Mouse (Mus musculus) heart, embryonic 15.5 days (tissue): ENCODE measurements at regions not wholly inside any gene's neighbourhood (a gene's known extent, or its start where the extent isn't known, plus 50 kb on each side); places are given as distances from the start of the nearest gene placed in this dataset.

Experiments
- ATAC-seq: fragments of 200-750 bp; cut with Nextera tagmentation; replicated peaks from 2 replicates; pipeline ENCODE4 v1.8.0; 2017; ENCODE audit warnings: low read depth, moderate TSS enrichment; ENCODE audit not compliant: insufficient number of reproducible peaks, insufficient read depth, low FRiP score
- H3K27ac ChIP-seq: fragments of 300-500 bp; sonication (generic); 2 replicates; pipeline ENCODE4 v1.5.1; 2015; ENCODE audit warnings: mild to moderate bottlenecking, inconsistent platforms
- H3K27me3 ChIP-seq: fragments of 300-500 bp; sonication (generic); 2 replicates; pipeline ENCODE4 v1.6.1; 2015; ENCODE audit warnings: inconsistent platforms
- H3K36me3 ChIP-seq: fragments of 300-500 bp; sonication (generic); 2 replicates; pipeline ENCODE4 v1.6.1; 2015; ENCODE audit warnings: mild to moderate bottlenecking, inconsistent platforms
- H3K4me1 ChIP-seq: fragments of 300-500 bp; sonication (generic); replicated peaks from 2 replicates; pipeline ENCODE4 v1.6.1; 2015; ENCODE audit warnings: inconsistent platforms
- H3K4me2 ChIP-seq: fragments of 300-500 bp; sonication (generic); 2 replicates; pipeline ENCODE4 v1.6.1; 2015; ENCODE audit warnings: inconsistent platforms, mild to moderate bottlenecking, moderate library complexity
- H3K4me3 ChIP-seq: fragments of 300-500 bp; sonication (generic); 2 replicates; pipeline ENCODE4 v1.5.1; 2015; ENCODE audit warnings: mild to moderate bottlenecking, inconsistent platforms
- H3K9ac ChIP-seq: fragments of 300-500 bp; sonication (generic); 2 replicates; pipeline ENCODE4 v1.6.1; 2015; ENCODE audit warnings: mild to moderate bottlenecking, inconsistent platforms
- H3K9me3 ChIP-seq: fragments of 300-500 bp; sonication (generic); replicated peaks from 2 replicates; pipeline ENCODE4 v1.6.1; 2016; ENCODE audit warnings: inconsistent platforms
- WGBS: fragments of 180-500 bp; shearing (Covaris S2); methylation state at CpG from one replicate; pipeline ENCODE4 v1.1.7; 2015; ENCODE audit warnings: mixed read lengths; 5-methylcytosine and 5-hydroxymethylcytosine counted together

DNA sequence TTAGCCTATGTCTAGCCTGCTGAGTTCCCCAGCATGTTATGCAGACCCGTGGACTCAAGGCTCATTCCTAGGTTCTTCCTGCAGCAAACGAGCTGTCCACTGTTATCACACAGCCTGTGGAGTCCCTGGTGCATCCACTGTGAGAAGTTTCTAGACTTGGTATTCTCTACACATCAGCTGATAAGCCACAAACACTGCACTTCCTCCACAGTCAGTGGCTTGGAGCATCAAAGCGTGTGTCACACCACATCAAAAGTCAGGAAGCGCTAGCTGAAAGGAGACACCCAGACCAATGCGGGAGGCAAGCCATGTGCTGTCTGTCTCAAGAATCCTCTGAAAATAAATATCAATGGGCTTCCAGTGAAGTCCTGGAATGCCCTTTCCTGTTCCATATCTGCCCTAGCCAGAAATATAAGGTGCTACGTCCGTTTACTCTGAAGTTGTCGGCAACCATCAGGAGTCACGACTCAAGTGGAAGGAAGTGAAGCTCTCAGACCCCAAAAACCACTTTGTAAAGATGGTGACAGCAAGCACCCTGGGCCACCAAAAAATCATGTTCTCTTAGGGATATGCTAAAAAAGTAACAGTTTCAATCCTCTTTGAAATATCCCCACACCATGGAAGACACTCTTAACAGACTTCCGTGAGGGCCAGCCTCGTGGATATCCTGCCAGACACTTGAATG, 227.7 kb downstream of the Adgrl2 start:
- WGBS, result 29% methylated on average over 11 of the region's 11 CpGs
- no peak overlapping the region for H3K27ac ChIP-seq
- H3K4me1 ChIP-seq, result no peaks in the 10 kb centered on the region
- H3K27me3 ChIP-seq, result no peaks in the 10 kb centered on the region
- H3K4me3 ChIP-seq, result no peak overlapping the region
- no peak for ATAC-seq
- no peaks in the 10 kb centered on the region for H3K36me3 ChIP-seq
- H3K4me2 ChIP-seq, result no peak overlapping the region
- no peaks in the 10 kb centered on the region for H3K9me3 ChIP-seq
- no peak overlapping the region for H3K9ac ChIP-seq

DNA sequence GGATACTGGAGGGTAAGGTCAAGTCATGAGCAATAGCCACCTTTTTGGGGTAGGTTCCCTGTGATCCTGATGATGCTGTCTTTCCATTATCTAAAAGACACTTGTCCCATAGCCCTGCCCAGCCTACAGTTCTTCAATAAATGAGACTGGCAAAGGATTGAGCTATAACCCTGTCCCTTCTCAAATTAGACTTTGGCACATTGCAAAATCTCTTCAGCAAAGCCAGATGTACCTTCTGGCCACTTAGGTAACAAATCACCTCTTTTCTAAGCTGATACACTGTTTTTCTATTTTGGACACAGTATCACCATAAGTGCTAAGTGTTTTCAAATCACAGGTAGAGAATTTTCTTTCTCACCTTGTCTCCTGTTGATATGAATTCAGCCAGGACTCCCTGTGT, 228.8 kb downstream of the Adgrl2 start:
- Histone ChIP-seq H3K4me1 (no peaks in the 10 kb centered on the region), H3K4me3 (no peak overlapping the region), H3K27ac (no peak overlapping the region), H3K27me3 (no peaks in the 10 kb centered on the region), H3K9me3 (no peaks in the 10 kb centered on the region), H3K9ac (no peak overlapping the region), H3K4me2 (no peak overlapping the region), H3K36me3 (no peaks in the 10 kb centered on the region)
- ATAC-seq, result no peak

DNA sequence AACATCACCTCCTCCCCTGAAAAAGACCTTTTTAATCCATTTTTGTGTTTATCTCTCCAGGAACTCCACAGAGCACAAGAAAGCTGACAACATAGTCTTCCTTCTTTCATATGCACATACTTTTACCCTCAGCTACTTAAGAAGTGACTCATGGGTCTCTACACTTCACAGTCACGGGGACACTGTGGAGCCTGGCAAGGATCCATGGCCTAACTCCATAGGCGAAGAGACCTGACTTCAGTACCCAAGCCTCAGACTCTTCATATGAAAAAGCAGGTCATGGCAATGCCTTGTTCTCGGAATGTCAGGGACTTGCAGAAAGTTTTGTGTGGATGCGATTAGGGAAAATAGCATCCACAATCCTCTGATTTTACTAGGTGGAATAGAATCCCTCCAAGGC, 230.9 kb downstream of the Adgrl2 start:
- Histone ChIP-seq H3K4me3 (no peak overlapping the region), H3K4me2 (no peak overlapping the region), H3K27me3 (no peaks in the 10 kb centered on the region), H3K27ac (no peak overlapping the region), H3K4me1 (no peaks in the 10 kb centered on the region), H3K36me3 (no peaks in the 10 kb centered on the region), H3K9ac (no peak overlapping the region), H3K9me3 (no peaks in the 10 kb centered on the region)
- 66% methylated on average over 4 of the region's 4 CpGs for WGBS
- ATAC-seq, result no peak

DNA sequence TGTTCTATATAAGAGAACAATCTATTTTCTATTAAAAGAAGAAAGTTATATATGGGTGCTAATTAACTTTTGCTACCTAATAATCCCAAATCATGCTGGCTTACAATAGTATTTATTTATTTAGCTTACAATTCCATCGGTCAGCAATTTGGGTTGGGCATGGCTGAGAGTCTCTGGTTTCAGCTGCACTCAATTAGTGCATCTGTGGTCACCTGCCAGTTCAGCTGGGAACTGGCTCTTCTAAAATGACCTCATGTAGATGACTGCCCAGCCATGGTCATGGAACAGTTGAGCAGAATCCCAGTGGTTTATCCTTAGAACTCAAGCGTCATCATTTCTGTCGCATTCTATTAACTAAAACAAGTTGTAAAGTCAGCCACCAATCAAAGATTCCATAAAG, 244.1 kb downstream of the Adgrl2 start:
- Histone ChIP-seq H3K4me3 (no peak overlapping the region), H3K36me3 (no peaks in the 10 kb centered on the region), H3K4me2 (no peak overlapping the region), H3K9me3 (no peaks in the 10 kb centered on the region), H3K4me1 (no peaks in the 10 kb centered on the region), H3K27ac (no peak overlapping the region), H3K9ac (no peak overlapping the region), H3K27me3 (no peaks in the 10 kb centered on the region)
- WGBS, result 90% methylated on average over 3 of the region's 3 CpGs
- ATAC-seq, result no peak

DNA sequence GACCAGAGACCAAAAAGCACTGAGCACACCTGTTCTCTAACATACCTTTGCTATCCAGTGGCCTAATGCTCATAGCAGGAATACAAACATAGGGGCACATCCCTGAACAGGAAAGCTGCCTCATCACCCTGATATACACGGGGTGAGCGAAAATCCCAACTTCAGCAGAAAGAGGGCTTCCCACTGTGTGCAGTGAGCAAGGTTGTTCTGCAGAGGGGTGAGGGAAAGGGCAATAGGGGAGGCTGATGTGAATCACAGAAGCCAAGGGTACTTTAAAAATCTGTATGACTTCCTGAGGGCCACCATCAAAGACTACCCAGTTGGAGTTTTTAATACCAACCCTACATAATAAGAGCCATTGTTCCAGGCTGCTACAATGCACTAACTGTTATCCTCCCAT, 245.7 kb downstream of the Adgrl2 start:
- no peaks in the 10 kb centered on the region for H3K36me3 ChIP-seq
- H3K4me2 ChIP-seq, result no peak overlapping the region
- H3K4me3 ChIP-seq, result no peak overlapping the region
- H3K4me1 ChIP-seq, result no peaks in the 10 kb centered on the region
- 68% methylated on average over 2 of the region's 2 CpGs for WGBS
- ATAC-seq, result no peak
- H3K27me3 ChIP-seq, result no peaks in the 10 kb centered on the region
- no peaks in the 10 kb centered on the region for H3K9me3 ChIP-seq
- H3K9ac ChIP-seq, result no peak overlapping the region
- no peak overlapping the region for H3K27ac ChIP-seq

DNA sequence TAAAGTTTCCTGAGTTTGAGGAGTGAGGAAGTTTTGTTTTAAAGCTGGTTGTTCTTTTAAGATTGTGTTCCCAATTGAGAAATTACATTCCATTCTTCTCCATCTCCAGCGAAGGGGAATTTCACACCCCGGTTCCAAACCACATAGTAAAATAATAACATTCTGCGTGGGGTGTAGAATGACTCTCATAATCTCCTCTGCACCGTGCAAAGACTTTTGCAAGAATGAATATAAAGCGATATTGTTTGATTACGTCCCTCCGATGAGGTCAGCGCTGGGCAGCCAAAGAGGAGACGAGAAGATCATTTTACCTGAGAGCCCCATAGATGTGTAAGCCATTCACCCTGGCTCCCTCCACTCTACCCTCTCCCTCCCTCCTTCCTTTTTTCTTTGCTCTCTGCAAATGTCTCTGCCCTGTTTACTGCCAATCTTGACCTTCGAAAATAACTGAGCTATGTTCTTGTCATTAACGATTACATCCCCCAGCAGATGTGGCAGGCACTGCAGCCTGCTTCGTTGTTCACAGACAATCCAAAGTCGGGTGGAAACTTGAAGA, 256.1 kb downstream of the Adgrl2 start:
- Histone ChIP-seq H3K4me2 (peak overlapping the region; percentile 34), H3K4me1 (peaks cover 16% of the 10 kb centered on the region), H3K9ac (no peak overlapping the region), H3K27me3 (no peaks in the 10 kb centered on the region), H3K4me3 (no peak overlapping the region), H3K9me3 (no peaks in the 10 kb centered on the region), H3K27ac (peak overlapping the region; percentile 24; the same call in 1 of the 2 replicates), H3K36me3 (no peaks in the 10 kb centered on the region)
- WGBS, result 72% methylated on average over 13 of the region's 13 CpGs
- no peak for ATAC-seq

DNA sequence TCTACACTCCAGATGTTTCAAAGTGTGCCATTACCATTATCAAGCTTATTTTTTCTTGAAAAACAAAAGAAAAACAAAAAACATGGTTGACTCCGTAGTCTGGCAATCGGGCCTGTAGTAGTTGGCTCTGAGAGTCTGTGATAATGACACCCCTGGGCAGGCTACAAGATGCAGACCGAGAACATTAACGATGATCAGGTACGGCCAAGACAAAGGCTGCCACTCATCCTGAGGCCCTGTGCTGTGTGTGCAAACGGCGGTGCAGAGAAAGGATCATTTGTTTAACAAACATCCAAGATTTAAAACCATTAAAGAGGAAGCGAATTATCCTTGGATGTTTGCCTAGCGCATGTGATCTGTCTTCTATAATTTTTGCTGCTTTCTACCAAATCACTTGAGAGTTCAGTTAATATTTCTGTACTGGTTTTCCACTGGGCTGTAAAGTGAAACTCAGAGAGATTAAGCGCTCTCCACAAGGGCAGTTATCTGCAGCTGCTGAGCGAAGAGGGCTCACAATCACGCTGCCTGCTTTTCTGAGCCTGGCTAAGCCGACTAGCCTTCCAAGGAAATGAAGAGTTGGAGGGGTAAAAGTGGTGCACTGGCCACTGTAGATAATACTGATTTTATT, 257.0 kb downstream of the Adgrl2 start:
- ATAC-seq, result no peak
- H3K27me3 ChIP-seq, result no peaks in the 10 kb centered on the region
- 31% methylated on average over 13 of the region's 13 CpGs for WGBS
- peak overlapping the region; percentile 34 for H3K4me2 ChIP-seq
- H3K9me3 ChIP-seq, result no peaks in the 10 kb centered on the region
- peak overlapping the region; percentile 24; the same call in 1 of the 2 replicates for H3K27ac ChIP-seq
- H3K9ac ChIP-seq, result peak overlapping the region; percentile 12; the same call in 1 of the 2 replicates
- no peaks in the 10 kb centered on the region for H3K36me3 ChIP-seq
- H3K4me3 ChIP-seq, result no peak overlapping the region
- H3K4me1 ChIP-seq, result peaks cover 18% of the 10 kb centered on the region

DNA sequence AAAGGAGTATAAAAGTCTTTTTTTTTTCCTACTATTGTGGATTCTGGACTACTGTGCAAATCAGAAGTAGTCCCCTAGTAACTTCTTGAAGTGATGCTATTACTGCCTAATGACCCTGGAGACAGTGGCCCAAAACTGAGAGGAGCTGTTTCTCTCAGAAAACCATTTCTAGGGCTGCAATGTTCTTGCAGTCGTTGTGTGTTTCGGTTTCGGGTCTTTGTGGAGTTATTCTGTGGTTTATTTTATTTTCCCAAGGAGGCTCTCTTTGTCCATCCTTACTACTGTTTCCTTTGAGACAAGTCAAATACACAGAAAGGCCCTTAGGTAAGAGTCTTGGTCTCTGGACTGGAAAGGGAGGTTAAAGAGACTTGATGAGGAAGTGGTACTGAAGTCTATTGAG, 258.9 kb downstream of the Adgrl2 start:
- 93% methylated on average over 3 of the region's 3 CpGs for WGBS

DNA sequence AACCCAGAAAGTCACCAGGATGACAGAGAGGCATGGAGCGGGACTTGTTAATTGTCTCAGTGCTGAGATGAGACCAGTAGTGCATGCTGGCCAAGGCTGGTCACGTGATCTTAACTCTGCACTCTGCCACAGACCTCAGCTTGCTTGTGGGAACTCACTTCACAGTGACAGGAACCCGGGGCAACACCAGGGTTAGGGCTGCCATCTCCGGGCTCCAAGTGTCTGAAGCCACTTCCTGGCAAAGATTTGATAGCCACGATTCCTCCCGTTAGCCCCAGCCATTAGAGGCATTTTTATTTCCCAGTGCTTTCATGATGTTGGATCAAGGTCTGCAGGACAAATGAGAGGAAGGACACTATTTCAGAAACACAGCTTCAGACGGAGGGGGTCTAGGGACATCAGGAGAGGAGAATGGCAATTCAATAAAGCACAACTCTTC, 261.1 kb downstream of the Adgrl2 start:
- no peaks in the 10 kb centered on the region for H3K9me3 ChIP-seq
- H3K27ac ChIP-seq, result no peak overlapping the region
- no peak overlapping the region for H3K4me3 ChIP-seq
- H3K27me3 ChIP-seq, result no peaks in the 10 kb centered on the region
- H3K36me3 ChIP-seq, result no peaks in the 10 kb centered on the region
- H3K4me1 ChIP-seq, result peaks cover 16% of the 10 kb centered on the region
- no peak overlapping the region for H3K4me2 ChIP-seq
- 49% methylated on average over 7 of the region's 7 CpGs for WGBS
- no peak; the same call in 1 of the 2 replicates for ATAC-seq
- no peak overlapping the region for H3K9ac ChIP-seq

More for the DNA sequence above, 258.9 kb downstream of the Adgrl2 start:
- no peak overlapping the region for H3K4me3 ChIP-seq
- no peak for ATAC-seq
- no peak overlapping the region for H3K9ac ChIP-seq
- H3K36me3 ChIP-seq, result no peaks in the 10 kb centered on the region
- no peaks in the 10 kb centered on the region for H3K27me3 ChIP-seq
- H3K4me1 ChIP-seq, result peaks cover 18% of the 10 kb centered on the region
- no peak overlapping the region for H3K27ac ChIP-seq
- no peak overlapping the region for H3K4me2 ChIP-seq
- H3K9me3 ChIP-seq, result no peaks in the 10 kb centered on the region

DNA sequence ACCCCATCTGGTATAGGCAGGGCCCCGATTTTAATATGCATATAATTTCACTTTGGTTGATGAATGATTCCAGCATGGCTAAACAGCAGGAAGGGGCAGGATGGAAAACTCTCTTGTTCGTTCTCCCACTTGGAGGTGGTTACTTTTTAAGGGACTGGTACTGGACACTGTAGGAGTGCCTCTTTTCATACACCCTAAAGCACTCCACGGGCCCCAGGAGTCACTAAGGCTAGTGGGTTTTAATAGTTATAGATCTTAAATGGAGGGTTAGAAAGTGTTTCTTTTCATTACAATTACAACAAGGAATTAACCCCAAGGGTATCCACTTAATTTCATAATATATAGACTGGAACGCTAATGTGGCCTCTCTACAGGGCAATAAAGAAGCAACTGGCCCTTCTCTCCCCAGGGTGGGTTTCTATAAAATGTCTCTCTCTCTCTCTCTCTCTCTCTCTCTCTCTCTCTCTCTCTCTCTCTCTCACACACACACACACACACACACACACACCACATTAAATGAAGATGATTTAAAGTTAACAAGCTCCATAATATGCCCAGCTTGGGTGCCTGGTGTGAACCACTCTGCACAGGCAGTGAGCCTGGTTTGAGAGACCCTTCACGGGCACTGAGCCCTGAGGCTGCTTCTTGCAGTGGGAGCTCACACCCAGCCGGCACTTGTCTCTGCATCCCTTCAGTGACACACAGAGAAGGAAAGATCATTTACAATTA, 261.7 kb downstream of the Adgrl2 start:
- no peak overlapping the region for H3K4me2 ChIP-seq
- H3K9ac ChIP-seq, result no peak overlapping the region
- H3K36me3 ChIP-seq, result no peaks in the 10 kb centered on the region
- H3K4me1 ChIP-seq, result peaks cover 10% of the 10 kb centered on the region
- no peak overlapping the region for H3K4me3 ChIP-seq
- no peaks in the 10 kb centered on the region for H3K9me3 ChIP-seq
- WGBS, result 77% methylated on average over 6 of the region's 6 CpGs
- no peak for ATAC-seq
- no peaks in the 10 kb centered on the region for H3K27me3 ChIP-seq
- no peak overlapping the region for H3K27ac ChIP-seq

DNA sequence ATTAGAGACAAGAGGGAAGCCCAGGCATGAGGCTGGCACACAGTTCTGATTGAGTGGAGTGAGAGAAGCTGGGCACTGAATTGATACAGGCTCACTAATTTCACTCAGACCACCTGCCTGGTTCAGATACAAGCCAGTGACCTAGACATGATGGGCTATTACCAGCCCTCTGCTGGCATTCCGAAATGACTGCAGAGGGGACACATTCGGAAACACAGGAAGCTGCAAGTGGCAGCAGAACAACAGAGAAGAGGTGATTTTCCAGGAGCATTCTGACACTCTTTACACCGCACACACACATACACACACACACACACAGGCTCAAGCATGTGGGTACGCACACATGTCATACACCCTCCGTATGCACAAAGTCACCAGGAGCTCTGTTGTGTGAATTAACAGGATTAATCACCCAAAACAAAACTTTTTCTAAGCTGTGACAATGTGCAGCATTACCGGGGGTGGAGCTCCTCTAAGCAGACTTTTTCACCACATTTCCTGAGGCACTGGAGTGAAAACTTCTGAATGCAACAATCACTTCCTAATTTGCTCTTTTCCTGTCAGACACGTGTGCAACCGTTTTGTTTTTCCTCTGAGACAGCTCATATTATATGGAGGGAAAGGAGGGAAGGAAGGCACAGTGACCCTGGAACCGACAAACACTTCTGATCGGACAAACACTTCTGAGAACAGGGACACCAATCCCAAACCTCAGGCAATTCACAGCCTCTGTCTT, 263.6 kb downstream of the Adgrl2 start:
- ATAC-seq, result no peak
- 46% methylated on average over 10 of the region's 10 CpGs for WGBS
- Histone ChIP-seq H3K27me3 (no peaks in the 10 kb centered on the region), H3K4me3 (no peak overlapping the region), H3K4me2 (no peak overlapping the region), H3K4me1 (peaks cover 8% of the 10 kb centered on the region; the same call in 1 of the 2 replicates), H3K9ac (no peak overlapping the region), H3K9me3 (no peaks in the 10 kb centered on the region), H3K27ac (no peak overlapping the region), H3K36me3 (no peaks in the 10 kb centered on the region)
